Mouse (Mus musculus) thymus, postnatal 25 days (tissue): ENCODE data around the gene Gpcpd1.
A peak's percentile ranks its signal among the peaks of the same experiment; 100 is the strongest.

Source experiments
- DNase-seq: peaks from one replicate; pipeline ENCODE4 v3.0.0; 2022

Gene Gpcpd1

GRCm38 (mm10) chr2:132584191-132584590 lies 3.3 kb downstream of the Gpcpd1 start:
- DNase-seq: no peak

- no peak for DNase-seq
These were observed 4.4 kb downstream of the Gpcpd1 start for GRCm38 (mm10) chr2:132583126-132583525.

GRCm38 (mm10) chr2:132582227-132582626 lies 5.3 kb downstream of the Gpcpd1 start:
- DNase-seq: no peak

- DNase-seq: no peak
These were observed 7.8 kb downstream of the Gpcpd1 start for GRCm38 (mm10) chr2:132579689-132580088.

GRCm38 (mm10) chr2:132578711-132579110 lies 8.8 kb downstream of the Gpcpd1 start:
- DNase-seq: no peak

- peak; percentile 99 for DNase-seq
These were observed 9.5 kb downstream of the Gpcpd1 start for GRCm38 (mm10) chr2:132578059-132578458.

GRCm38 (mm10) chr2:132577431-132577981 lies 10.0 kb downstream of the Gpcpd1 start:
- DNase-seq: peak; percentile 71

- no peak for DNase-seq
These were observed 10.9 kb downstream of the Gpcpd1 start for GRCm38 (mm10) chr2:132576522-132577135.

- no peak for DNase-seq
These were observed 11.6 kb downstream of the Gpcpd1 start for GRCm38 (mm10) chr2:132575759-132576439.

GRCm38 (mm10) chr2:132575256-132575655 lies 12.3 kb downstream of the Gpcpd1 start:
- no peak for DNase-seq

GRCm38 (mm10) chr2:132573280-132573679 lies 14.2 kb downstream of the Gpcpd1 start:
- no peak for DNase-seq

- no peak for DNase-seq
These were observed 14.9 kb downstream of the Gpcpd1 start for GRCm38 (mm10) chr2:132572651-132573050.

GRCm38 (mm10) chr2:132571301-132571700 lies 16.2 kb downstream of the Gpcpd1 start:
- no peak for DNase-seq

- no peak for DNase-seq
These were observed 16.7 kb downstream of the Gpcpd1 start for GRCm38 (mm10) chr2:132570869-132571268.

GRCm38 (mm10) chr2:132569686-132570085 lies 17.8 kb downstream of the Gpcpd1 start:
- DNase-seq: no peak

GRCm38 (mm10) chr2:132567414-132567813 lies 20.1 kb downstream of the Gpcpd1 start:
- no peak for DNase-seq

- DNase-seq: no peak
These were observed 25.7 kb downstream of the Gpcpd1 start for GRCm38 (mm10) chr2:132561860-132562259.

GRCm38 (mm10) chr2:132527864-132528263 lies 59.7 kb downstream of the Gpcpd1 start:
- DNase-seq: no peak

GRCm38 (mm10) chr2:132526894-132527532 lies 60.5 kb downstream of the Gpcpd1 start:
- DNase-seq: no peak

GRCm38 (mm10) chr2:132526110-132526509 lies 61.4 kb downstream of the Gpcpd1 start:
- no peak for DNase-seq

- DNase-seq: no peak
These were observed 69.3 kb downstream of the Gpcpd1 start for GRCm38 (mm10) chr2:132518021-132518901.

GRCm38 (mm10) chr2:132517194-132517836 lies 70.2 kb downstream of the Gpcpd1 start:
- DNase-seq: no peak
